Mouse (Mus musculus) brown adipose tissue, adult 24 weeks (tissue): ENCODE results near the gene Nrros. TPM values are rescaled to one million over a fixed set of nuclear protein-coding genes. Genes with fewer than 3 reads are reported as not detected.

ENCODE experiments used
- H3K27ac ChIP-seq: fragments of 200-500 bp; replicated peaks from 2 replicates; pipeline ENCODE4 v1.5.1; 2012; ENCODE audit warnings: low read depth, mild to moderate bottlenecking, low read length
- H3K4me1 ChIP-seq: fragments of 200-500 bp; 2 replicates; pipeline ENCODE4 v1.6.1; 2012; ENCODE audit warnings: low read length, mixed read lengths; ENCODE audit not compliant: control insufficient read depth, insufficient read depth, insufficient read length
- H3K4me3 ChIP-seq: fragments of 200-500 bp; 2 replicates; pipeline ENCODE4 v1.5.1; 2012; ENCODE audit warnings: low read depth, mild to moderate bottlenecking, low read length, moderate library complexity; ENCODE audit not compliant: insufficient read depth
- polyA plus RNA-seq: library from polyadenylated mRNA; stranded (reverse); fragments of >200 nt; gene quantifications from 2 replicates; pipeline ENCODE4 v1.2.4, GENCODE M21; 2012; ENCODE audit not compliant: missing spikeins, insufficient read depth, insufficient read length

Gene Nrros
- polyA plus RNA-seq, 1 experiment = 3.3 TPM

GRCm38 (mm10) chr16:32173401-32173800, 8.0 kb upstream of the Nrros start:
- Histone ChIP-seq H3K27ac (no peak overlapping the region), H3K4me1 (peaks cover 3% of the 10 kb centered on the region; the same call in 1 of the 2 replicates), H3K4me3 (no peak overlapping the region)

- no peaks in the 10 kb centered on the region for H3K4me1 ChIP-seq
- no peak overlapping the region for H3K4me3 ChIP-seq
- peak overlapping the region; percentile 75 for H3K27ac ChIP-seq
These were observed 5.8 kb upstream of the Nrros start for GRCm38 (mm10) chr16:32171031-32171731.

GRCm38 (mm10) chr16:32167819-32168545, 2.6 kb upstream of the Nrros start:
- Histone ChIP-seq H3K4me3 (no peak overlapping the region), H3K27ac (no peak overlapping the region), H3K4me1 (no peaks in the 10 kb centered on the region)

- peak overlapping the region; percentile 96 for H3K27ac ChIP-seq
These were observed 882 bp downstream of the Nrros start for GRCm38 (mm10) chr16:32164396-32165027.

GRCm38 (mm10) chr16:32163891-32164290, 1.5 kb downstream of the Nrros start:
- Histone ChIP-seq H3K4me1 (peaks cover 8% of the 10 kb centered on the region; the same call in 1 of the 2 replicates), H3K4me3 (peak overlapping the region; percentile 91), H3K27ac (peak overlapping the region; percentile 96)

More at GRCm38 (mm10) chr16:32164396-32165027, 882 bp downstream of the Nrros start:
- H3K4me3 ChIP-seq = peak overlapping the region; percentile 91
- peaks cover 4% of the 10 kb centered on the region; the same call in 1 of the 2 replicates for H3K4me1 ChIP-seq

GRCm38 (mm10) chr16:32163392-32163791, 2.0 kb downstream of the Nrros start:
- Histone ChIP-seq H3K4me3 (peak overlapping the region; percentile 91), H3K4me1 (peaks cover 8% of the 10 kb centered on the region; the same call in 1 of the 2 replicates), H3K27ac (peak overlapping the region; percentile 96)

- Histone ChIP-seq H3K4me3 (peak overlapping the region; percentile 35), H3K27ac (0 out of 2 replicates have a peak overlapping the region, but pooled peaks have one; percentile 19), H3K4me1 (peaks cover 8% of the 10 kb centered on the region; the same call in 1 of the 2 replicates)
These were observed 4.6 kb downstream of the Nrros start for GRCm38 (mm10) chr16:32160742-32161323.

- Histone ChIP-seq H3K4me1 (peaks cover 8% of the 10 kb centered on the region; the same call in 1 of the 2 replicates), H3K27ac (no peak overlapping the region), H3K4me3 (no peak overlapping the region)
These were observed 6.4 kb downstream of the Nrros start for GRCm38 (mm10) chr16:32158966-32159365.

- H3K4me3 ChIP-seq = no peak overlapping the region
- H3K27ac ChIP-seq = no peak overlapping the region
- peaks cover 8% of the 10 kb centered on the region; the same call in 1 of the 2 replicates for H3K4me1 ChIP-seq
These were observed 8.0 kb downstream of the Nrros start for GRCm38 (mm10) chr16:32157369-32157768.

GRCm38 (mm10) chr16:32156719-32157118, 8.7 kb downstream of the Nrros start:
- H3K4me3 ChIP-seq = no peak overlapping the region
- H3K27ac ChIP-seq = no peak overlapping the region
- H3K4me1 ChIP-seq = peaks cover 8% of the 10 kb centered on the region; the same call in 1 of the 2 replicates

GRCm38 (mm10) chr16:32154437-32154836, 11.0 kb downstream of the Nrros start:
- H3K4me3 ChIP-seq = no peak overlapping the region
- no peak overlapping the region for H3K27ac ChIP-seq
- 0 out of 2 replicates have a peak, but pooled peaks cover 4% of the 10 kb centered on the region for H3K4me1 ChIP-seq

- H3K4me3 ChIP-seq = no peak overlapping the region
- H3K4me1 ChIP-seq = 0 out of 2 replicates have a peak, but pooled peaks cover 1% of the 10 kb centered on the region
- no peak overlapping the region for H3K27ac ChIP-seq
These were observed 11.4 kb downstream of the Nrros start for GRCm38 (mm10) chr16:32153976-32154375.

GRCm38 (mm10) chr16:32147589-32148207, 17.7 kb downstream of the Nrros start:
- Histone ChIP-seq H3K4me1 (no peaks in the 10 kb centered on the region), H3K4me3 (peak overlapping the region; percentile 32), H3K27ac (peak overlapping the region; percentile 35)

- Histone ChIP-seq H3K4me3 (no peak overlapping the region), H3K4me1 (no peaks in the 10 kb centered on the region), H3K27ac (no peak overlapping the region)
These were observed 20.8 kb downstream of the Nrros start for GRCm38 (mm10) chr16:32144592-32144991.
